Mouse (Mus musculus) c-Kit-positive CD71-negative TER-119-negative erythroid progenitor cells, embryonic 14.5 days (primary cell): Measurements from ENCODE around the gene Cited4.
A peak's percentile ranks its signal among the peaks of the same experiment; 100 is the strongest.

ENCODE experiments used
- DNase-seq: peaks from one replicate; pipeline ENCODE4 v3.0.0-alpha.2; 2013; ENCODE audit warnings: low read depth

Cited4 gene

GRCm38 (mm10) chr4:120666358-120667024 lies at the start of gene Cited4:
Gene Cited4 (plus strand): TSS chr4:120666572.
- peak; percentile 94 for DNase-seq

DNA sequence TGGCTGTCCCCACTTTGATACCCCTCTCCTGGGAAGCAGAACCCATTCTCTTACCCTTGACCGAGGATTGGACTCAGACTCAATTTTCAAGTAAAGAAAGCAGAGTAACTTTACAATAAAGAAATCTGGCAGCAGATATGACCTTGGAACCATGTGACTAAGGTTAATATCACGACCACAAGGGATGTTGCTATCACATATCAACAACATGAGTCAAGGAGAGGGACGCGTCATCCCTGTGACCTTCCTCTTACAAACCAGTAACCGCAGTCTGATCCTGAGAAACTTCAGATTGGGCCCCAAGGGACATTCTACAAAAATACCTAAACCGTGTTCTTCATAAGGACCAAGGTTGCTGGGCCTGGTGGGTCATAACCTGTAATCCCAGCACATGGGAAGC lies 38.6 kb upstream of the Cited4 start:
- no peak for DNase-seq

DNA sequence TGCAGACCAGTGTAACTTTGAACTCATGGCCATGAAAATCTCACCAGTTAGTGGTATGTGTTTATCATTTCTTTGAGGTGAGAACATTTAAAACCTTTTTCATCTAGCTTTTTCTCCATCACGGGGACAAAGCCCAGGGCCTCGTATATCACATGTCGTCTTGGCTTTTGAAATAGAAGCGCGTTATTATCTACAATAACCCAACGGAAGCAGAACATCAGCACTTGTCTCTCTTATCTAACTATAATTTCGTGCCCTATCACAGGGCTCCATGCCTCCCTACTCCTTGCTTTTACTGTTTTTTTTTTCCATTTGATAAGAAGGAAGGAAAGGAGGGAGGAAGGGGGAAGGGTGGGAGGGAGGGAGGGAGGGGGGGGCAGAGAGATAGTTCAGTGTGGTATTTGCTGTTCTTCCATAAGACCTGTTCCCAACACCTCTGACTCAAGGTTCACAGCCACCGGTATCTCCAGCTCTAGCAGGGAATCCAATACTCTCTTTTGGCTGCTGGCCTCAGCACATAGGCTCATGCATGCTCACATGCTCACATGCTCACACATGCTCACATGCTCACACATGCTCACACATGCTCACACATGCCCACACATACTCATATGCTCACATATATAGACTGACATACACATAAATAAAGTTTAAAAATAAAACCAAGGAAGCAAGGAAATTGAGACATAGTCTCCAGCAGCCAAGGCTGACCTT lies 36.0 kb upstream of the Cited4 start:
- DNase-seq = peak; percentile 10

- DNase-seq = peak; percentile 17
Observed at GRCm38 (mm10) chr4:120631828-120632227, 34.5 kb upstream of the Cited4 start.

- no peak for DNase-seq
Observed at GRCm38 (mm10) chr4:120635351-120635750, 31.0 kb upstream of the Cited4 start.

DNA sequence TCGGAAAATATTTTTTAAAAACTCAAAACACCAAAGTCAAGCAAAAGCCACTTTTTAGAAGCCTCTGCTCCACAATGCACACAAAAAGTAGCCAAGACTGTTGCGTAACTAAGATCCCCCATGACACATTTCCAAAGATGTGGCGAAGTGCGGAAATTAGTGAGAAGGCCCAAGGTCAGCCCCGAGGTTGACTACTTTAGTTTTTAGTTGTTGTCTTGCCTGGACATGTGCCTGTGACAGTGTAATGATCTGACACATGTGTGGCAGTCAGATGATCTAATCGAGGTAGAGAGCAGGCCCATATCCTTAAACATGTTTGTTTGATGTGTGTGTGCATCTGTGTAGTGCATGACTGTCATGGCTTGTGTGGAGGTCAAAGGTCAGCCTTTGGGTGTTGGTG lies 24.4 kb upstream of the Cited4 start:
- no peak for DNase-seq

- no peak for DNase-seq
Observed at GRCm38 (mm10) chr4:120643899-120644298, 22.5 kb upstream of the Cited4 start.

DNA sequence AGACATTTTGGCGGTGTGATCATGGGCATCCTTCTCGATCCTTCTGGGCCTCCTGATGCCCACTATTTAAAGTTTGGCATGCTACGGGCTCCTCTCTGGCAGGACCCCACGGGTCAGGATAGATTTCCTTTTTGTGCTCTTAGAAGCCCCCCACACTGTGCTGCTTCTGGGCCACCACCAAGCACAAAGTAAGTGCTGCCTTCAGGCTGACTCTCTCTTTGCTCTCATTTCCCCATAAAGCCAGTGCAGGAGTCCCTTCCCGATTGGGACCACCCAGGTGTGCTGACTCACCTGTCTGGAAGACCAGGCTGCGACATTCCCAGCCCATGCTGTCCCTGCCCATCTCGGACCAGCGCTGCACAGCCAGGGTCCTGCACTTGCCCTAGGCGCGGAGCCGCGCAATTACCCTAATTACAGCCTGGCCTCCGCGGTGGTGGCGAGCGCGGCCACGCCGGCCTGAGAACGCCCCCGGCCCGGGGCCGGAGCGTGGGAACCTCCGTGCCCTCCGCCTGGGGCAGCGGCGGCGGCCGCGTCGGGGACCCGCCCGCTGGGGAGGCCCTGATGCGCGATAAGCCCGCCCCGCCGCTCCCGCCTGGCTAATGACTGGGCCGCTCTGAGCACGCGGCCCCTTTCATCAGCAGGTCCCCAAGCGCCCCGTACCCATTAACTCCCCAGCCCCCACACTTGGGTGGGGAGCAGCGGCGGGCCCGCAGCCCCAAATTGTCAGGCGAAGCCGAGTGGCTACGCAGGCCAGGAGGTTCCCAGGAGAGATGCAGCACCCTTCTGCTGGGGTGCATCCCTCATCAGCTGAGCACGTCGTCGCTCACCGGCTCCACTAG lies 16.8 kb upstream of the Cited4 start:
- no peak for DNase-seq

DNA sequence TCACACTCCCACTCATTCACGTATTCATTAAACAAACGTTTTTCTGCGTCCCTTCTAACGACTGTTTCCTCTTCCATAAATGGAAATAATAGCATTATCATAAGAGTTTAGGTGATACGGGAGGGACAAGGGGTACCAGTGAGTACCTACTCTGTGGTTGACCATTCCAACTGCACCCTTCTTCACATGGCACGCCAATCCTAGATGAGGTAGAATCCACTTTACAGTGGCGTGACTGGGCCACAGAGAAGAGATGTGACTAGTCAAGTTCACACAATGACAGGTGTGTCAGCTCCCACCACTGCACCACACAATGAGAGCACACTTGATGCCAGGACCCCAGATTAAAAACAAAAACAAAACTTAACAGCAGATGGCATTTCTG lies 16.2 kb upstream of the Cited4 start:
- DNase-seq = no peak

DNA sequence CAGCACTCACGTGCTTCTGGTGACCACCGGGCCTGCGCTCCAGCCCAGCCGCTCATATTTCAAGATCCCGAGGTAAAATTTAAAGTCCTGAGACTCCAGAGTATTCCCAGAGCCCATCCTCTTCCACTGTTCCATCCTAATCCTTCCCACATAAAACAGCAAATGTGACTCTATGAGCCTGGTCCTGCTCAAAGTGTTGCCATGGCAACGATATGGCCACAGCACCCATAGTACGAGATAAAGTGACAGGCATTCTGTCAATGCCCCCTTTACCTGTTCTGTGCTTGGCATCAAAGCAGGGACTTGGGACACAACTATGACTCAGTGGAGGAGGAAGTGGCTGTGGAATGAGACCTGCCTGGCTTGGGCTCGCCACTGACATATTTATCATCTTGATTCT lies 10.5 kb upstream of the Cited4 start:
- no peak for DNase-seq

DNA sequence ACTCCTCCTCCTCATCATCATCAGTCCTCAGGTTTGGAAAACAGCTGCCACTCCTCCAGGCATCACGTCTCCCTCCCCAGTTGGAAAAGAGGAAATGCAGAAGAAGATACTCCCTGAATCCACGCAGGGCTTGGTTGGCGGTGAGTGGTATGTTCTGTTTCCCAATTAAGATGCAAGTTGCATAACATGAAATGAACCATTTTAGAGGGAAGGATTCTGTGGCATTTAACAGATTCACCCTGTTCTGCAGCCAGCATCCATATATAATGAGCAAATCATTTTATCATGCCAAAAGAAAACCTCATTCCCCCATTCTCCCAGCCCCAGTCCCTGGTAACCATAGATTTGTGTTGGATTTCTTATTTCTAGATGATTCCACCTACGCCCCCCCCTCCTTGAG lies 5.9 kb upstream of the Cited4 start:
- no peak for DNase-seq

DNA sequence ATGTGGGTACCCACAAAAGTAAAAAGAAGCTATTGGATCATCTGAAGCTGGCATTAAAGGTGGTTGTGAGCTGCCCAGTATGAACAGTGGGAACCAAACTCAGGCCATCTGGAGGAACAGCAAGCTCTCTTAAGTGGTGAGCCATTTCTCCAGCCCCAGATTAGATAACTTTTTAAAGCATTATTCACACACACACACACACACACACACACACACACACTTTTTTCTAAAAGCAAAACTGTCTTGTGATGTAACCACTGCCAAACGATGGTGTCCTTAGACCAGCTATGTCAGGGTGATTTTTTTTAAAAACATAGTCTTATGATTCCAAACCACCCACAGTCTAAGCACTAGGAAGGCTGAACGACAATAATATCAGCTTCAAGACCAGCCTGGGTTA lies 1.8 kb upstream of the Cited4 start:
- DNase-seq = no peak

GRCm38 (mm10) chr4:120665144-120665700 lies 1.1 kb upstream of the Cited4 start:
- DNase-seq = no peak

GRCm38 (mm10) chr4:120665782-120666181 lies 590 bp upstream of the Cited4 start:
- DNase-seq = no peak

DNA sequence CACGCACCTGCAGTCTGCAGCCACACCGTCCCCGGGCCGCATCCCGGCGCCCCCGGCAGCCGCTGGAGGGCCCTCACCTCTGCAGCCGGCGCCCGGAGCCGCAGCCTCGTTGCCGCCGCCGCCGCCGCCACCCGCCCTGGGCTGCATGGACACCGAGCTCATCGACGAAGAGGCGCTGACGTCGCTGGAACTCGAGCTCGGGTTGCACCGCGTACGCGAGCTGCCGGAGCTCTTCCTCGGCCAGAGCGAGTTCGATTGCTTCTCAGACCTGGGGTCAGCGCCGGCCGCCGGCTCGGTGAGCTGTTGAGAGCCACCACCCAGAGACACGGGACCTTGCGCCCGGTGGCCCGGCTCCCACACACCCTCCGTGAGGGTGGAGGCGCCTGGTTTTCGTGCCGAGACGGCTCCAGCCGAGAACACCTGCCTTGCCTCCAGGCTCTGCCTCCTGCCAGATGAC lies 701 bp downstream of the Cited4 start:
- no peak for DNase-seq

- no peak for DNase-seq
Observed at GRCm38 (mm10) chr4:120667555-120667954, 1.2 kb downstream of the Cited4 start.

- no peak for DNase-seq
Observed at GRCm38 (mm10) chr4:120668551-120668950, 2.2 kb downstream of the Cited4 start.

- DNase-seq = no peak
Observed at GRCm38 (mm10) chr4:120669585-120669984, 3.2 kb downstream of the Cited4 start.

DNA sequence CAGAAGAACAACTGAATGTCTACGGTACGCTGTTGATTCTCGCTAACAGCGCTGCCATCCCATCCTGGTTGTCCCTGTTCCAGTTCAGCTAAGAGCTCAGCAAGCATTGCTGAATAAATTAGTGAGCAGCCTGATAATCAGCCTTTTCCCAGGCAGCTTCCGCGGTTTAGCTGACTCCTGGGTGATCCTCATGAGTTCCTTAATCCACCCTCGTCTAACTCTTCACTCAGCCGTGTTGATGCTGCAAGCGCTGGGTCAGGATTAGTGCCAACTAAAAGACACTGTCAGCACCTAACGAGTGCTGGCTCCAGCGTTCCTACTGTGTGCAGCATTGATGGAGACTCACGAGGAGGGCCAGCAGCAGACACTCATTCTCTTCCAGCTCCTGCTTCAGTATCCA lies 4.7 kb downstream of the Cited4 start:
- no peak for DNase-seq

- DNase-seq = no peak
Observed at GRCm38 (mm10) chr4:120673606-120674005, 7.2 kb downstream of the Cited4 start.

DNA sequence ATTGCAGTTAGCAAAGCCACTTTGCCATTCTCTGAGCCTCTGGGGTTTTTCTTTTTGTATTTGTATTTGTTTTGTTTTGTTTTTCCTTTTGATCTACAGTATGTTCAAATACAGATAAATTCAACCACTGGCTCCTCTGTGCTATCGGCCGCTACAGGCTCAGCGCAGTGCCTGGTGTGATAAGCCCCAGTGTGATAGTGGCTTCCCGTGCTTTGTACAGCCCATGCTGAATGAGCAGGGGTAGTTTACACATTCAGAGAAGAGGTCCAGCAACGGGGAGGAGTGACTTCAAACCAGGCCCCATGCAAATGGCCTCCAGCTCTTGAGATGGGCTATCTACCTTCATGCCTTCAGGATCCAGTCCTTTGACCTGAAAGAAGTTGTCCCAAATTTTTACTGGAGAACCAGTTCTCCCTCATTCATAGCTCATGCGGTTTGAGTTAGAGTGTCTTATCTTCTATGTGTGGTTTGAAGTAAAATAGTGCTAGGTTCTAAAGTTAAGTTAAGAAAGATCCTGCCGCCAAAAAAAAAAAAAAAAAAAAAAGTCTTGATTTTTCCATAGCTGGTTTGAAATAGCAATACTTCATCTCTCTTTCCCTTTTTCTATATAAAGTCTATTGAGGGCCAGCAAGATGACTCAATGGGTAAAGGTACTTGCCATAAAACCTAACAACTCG lies 8.5 kb downstream of the Cited4 start:
- no peak for DNase-seq

DNA sequence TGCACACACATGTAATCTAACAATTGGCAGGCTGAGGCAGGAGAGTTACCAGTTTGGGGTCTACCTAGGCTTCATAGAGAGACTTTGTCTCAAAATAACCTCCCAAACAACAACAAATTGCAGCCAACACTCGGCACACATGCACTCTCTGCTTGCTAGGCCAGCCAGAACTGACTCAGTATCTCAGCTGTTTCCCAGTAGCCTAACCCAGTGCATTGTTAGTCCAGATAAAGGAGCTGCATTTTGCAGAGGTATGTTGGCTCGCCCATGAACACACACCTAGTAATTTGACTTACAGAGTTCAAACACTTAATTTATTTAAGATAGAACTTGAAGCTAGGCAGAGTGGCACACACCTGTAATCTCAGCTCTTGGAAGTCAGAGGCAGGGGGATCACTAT lies 9.3 kb downstream of the Cited4 start:
- no peak for DNase-seq
